Mouse (Mus musculus) midbrain, postnatal 0 days (tissue): ENCODE measurements around the gene Lamtor1. TPM values are rescaled to one million over a fixed set of nuclear protein-coding genes. Genes with fewer than 3 reads are reported as not detected.

ENCODE experiments used
- ATAC-seq: fragments of 200-750 bp; cut with Nextera tagmentation; 2 replicates; pipeline ENCODE4 v1.8.0; 2017; ENCODE audit warnings: moderate number of reproducible peaks, mild to moderate bottlenecking, moderate TSS enrichment, moderate library complexity; ENCODE audit not compliant: low FRiP score
- DNase-seq: peaks from one replicate; pipeline ENCODE4 v3.0.0-alpha.2; 2015; ENCODE audit warnings: low spot score
- H3K27ac ChIP-seq: fragments of 300-500 bp; sonication (generic); 2 replicates; pipeline ENCODE4 v1.5.1; 2014; ENCODE audit warnings: low read depth, mild to moderate bottlenecking, low read length, mixed read lengths
- H3K27me3 ChIP-seq: fragments of 300-500 bp; sonication (generic); 2 replicates; pipeline ENCODE4 v1.6.1; 2014; ENCODE audit warnings: low read length, control low read depth, mixed read lengths; ENCODE audit not compliant: insufficient read depth
- H3K36me3 ChIP-seq: fragments of 300-500 bp; sonication (generic); 2 replicates; pipeline ENCODE4 v1.6.1; 2014; ENCODE audit warnings: low read length, control low read depth, mixed read lengths; ENCODE audit not compliant: insufficient read depth
- H3K4me1 ChIP-seq: fragments of 300-500 bp; sonication (generic); 2 replicates; pipeline ENCODE4 v1.6.1; 2014; ENCODE audit warnings: mild to moderate bottlenecking, control low read depth, antibody characterized with exemption, low read length, mixed read lengths; ENCODE audit not compliant: insufficient read depth
- H3K4me2 ChIP-seq: fragments of 300-500 bp; sonication (generic); 2 replicates; pipeline ENCODE4 v1.6.1; 2014; ENCODE audit warnings: low read depth, mild to moderate bottlenecking, low read length, mixed read lengths; ENCODE audit not compliant: poor library complexity, severe bottlenecking
- H3K4me3 ChIP-seq: fragments of 300-500 bp; sonication (generic); 2 replicates; pipeline ENCODE4 v1.5.1; 2014; ENCODE audit warnings: low read depth, mild to moderate bottlenecking, low read length, moderate library complexity
- H3K9ac ChIP-seq: fragments of 300-500 bp; sonication (generic); replicated peaks from 2 replicates; pipeline ENCODE4 v1.6.1; 2014; ENCODE audit warnings: mild to moderate bottlenecking, low read length, moderate library complexity, mixed read lengths; ENCODE audit not compliant: poor library complexity, severe bottlenecking
- H3K9me3 ChIP-seq: fragments of 300-500 bp; sonication (generic); 2 replicates; pipeline ENCODE4 v1.6.1; 2016; ENCODE audit warnings: low read length, control low read depth
- CTCF ChIP-seq: IDR thresholded peaks from 2 replicates; pipeline ENCODE4 v1.5.1; 2016; ENCODE audit warnings: antibody characterized with exemption, mild to moderate bottlenecking
- WGBS: fragments of 180-500 bp; shearing (Covaris S2); extraction: QIAGEN DNeasy Blood & Tissue Kit; methylation state at CpG from one replicate; pipeline ENCODE4 v1.1.7; 2014; 5-methylcytosine and 5-hydroxymethylcytosine counted together
- polyA plus RNA-seq: library from polyadenylated mRNA; unstranded; fragments of >200 nt; fragmentation: Nextera tagmentation; extraction: Ambion mirVana; gene quantifications from 2 replicates; pipeline ENCODE4 v1.2.1, GENCODE M21; 2015
- total RNA-seq: library from RNA; depleted of rRNA; stranded (reverse); fragments of >200 nt; gene quantifications from 2 replicates; pipeline ENCODE4 v1.2.3, GENCODE M21; 2014

The Lamtor1 gene
- total and polyA plus RNA-seq, 2 experiments from 2014 or later, result 127 to 159 TPM

DNA sequence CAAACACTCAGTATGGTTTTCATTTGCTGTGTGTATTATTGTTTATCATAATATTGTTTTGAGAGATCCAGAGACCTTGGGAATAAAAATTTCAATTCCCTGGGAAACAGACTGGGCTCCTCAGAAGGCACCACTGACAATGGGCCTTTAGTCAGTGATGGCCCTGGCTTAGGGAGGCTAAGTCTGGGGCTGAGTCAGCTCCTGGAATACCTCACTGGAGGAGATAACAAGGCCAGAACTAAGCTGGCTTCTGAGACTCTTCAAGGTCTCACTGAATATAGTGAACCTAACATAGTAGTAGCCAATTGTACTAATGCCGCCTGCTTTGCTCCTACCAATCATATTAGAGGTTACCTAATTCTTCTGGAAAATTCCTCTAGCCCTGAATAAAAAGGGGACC lies 29.7 kb upstream of the Lamtor1 start:
- 100% methylated on average over 1 of the region's 1 CpGs for WGBS
- H3K4me2 ChIP-seq, result no peak overlapping the region
- H3K27ac ChIP-seq, result no peak overlapping the region
- TF ChIP-seq CTCF, result no peak
- H3K4me3 ChIP-seq, result no peak overlapping the region
- H3K9ac ChIP-seq, result no peak overlapping the region
- ATAC-seq, result no peak
- no peak for DNase-seq
- no peaks in the 10 kb centered on the region for H3K36me3 ChIP-seq
- H3K9me3 ChIP-seq, result no peaks in the 10 kb centered on the region
- H3K27me3 ChIP-seq, result no peaks in the 10 kb centered on the region
- no peaks in the 10 kb centered on the region for H3K4me1 ChIP-seq

DNA sequence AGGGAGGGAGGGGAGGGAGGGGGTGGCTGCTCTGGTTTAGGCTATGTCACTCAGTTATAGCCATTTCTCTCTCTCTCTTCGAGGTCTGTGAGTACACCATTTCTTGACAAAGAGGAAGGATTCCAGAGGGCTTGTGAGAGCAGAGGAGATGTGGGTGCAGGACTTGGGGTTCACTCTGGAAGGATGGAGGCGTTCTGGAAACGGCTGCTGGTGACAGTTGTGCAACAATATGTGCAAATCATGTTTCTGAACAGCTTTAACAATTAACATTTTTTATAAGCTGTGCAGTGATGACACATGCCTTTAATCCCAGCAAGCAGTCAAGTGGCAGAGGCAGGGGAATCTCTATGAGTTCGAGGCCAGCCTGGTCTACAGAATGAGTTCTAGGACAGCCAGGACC lies 24.8 kb upstream of the Lamtor1 start:
- Histone ChIP-seq H3K4me3 (no peak overlapping the region), H3K9ac (no peak overlapping the region), H3K27ac (no peak overlapping the region), H3K27me3 (no peaks in the 10 kb centered on the region), H3K4me1 (no peaks in the 10 kb centered on the region), H3K9me3 (no peaks in the 10 kb centered on the region), H3K4me2 (no peak overlapping the region), H3K36me3 (no peaks in the 10 kb centered on the region)
- no peak for TF ChIP-seq CTCF
- 82% methylated on average over 4 of the region's 4 CpGs for WGBS
- DNase-seq (no peak), ATAC-seq (no peak)

DNA sequence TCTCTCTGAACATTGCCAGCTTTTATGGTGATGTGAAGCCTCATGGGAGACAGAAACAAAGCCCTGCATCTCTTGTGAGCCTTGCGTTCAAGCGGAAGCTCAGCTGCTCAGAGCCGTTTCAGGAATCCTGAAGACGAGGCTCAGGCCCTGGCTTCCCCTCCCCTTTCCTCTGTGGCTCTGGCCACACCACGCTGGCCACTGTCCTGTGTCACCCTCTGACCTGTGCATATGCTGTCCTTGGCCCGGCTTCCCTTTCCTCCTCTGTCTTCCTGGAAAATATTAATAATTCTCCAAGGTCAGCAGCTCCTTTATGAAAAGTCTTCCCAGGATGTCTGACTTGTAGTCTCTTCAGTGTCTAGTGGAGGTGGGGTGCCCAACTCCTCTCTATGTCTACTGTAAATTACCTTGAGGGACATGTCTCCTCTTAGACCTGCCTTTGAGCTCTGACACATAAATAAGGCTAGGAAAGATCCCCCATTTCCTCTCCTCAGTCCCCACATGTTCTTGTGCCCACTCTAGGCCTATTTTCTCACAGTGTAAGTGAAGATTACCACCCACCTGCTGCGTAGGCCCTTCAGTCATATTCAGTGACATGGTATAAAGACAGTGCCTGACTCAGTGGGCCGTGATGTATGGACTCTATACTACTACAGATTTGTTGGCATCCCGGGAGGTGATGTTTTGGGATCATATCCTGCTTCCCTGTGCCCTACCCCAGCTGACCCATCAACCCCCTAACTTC lies 23.1 kb upstream of the Lamtor1 start:
- H3K4me1 ChIP-seq, result no peaks in the 10 kb centered on the region
- no peak overlapping the region for H3K4me3 ChIP-seq
- no peaks in the 10 kb centered on the region for H3K9me3 ChIP-seq
- TF ChIP-seq CTCF, result no peak
- ATAC-seq (no peak), DNase-seq (no peak)
- WGBS, result 66% methylated on average over 9 of the region's 9 CpGs
- H3K27ac ChIP-seq, result no peak overlapping the region
- no peaks in the 10 kb centered on the region for H3K27me3 ChIP-seq
- no peaks in the 10 kb centered on the region for H3K36me3 ChIP-seq
- no peak overlapping the region for H3K9ac ChIP-seq
- no peak overlapping the region for H3K4me2 ChIP-seq

DNA sequence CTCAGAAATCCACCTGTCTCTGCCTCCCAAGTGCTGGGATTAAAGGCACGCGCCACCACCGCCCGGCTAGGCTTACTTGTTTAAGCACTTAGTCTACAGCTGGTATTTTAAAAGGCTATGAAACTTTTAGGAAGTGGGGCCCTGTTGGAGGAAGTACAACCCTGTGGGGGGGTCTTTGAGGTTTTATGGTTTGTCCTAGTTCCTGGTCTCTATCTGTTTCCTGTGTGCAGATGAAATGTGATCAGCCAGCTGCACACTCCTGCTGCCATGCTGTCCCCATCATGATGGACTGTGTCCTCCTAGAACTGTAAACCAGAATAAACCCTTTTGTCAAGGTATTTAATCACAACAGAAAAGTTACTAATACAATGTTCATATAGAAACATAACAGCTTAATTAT lies 21.5 kb upstream of the Lamtor1 start:
- Histone ChIP-seq H3K4me1 (no peaks in the 10 kb centered on the region), H3K9me3 (no peaks in the 10 kb centered on the region), H3K4me2 (no peak overlapping the region), H3K27me3 (no peaks in the 10 kb centered on the region), H3K9ac (no peak overlapping the region), H3K36me3 (no peaks in the 10 kb centered on the region), H3K27ac (no peak overlapping the region), H3K4me3 (no peak overlapping the region)
- no peak for ATAC-seq
- WGBS, result 94% methylated on average over 4 of the region's 4 CpGs
- no peak for DNase-seq
- no peak for TF ChIP-seq CTCF

DNA sequence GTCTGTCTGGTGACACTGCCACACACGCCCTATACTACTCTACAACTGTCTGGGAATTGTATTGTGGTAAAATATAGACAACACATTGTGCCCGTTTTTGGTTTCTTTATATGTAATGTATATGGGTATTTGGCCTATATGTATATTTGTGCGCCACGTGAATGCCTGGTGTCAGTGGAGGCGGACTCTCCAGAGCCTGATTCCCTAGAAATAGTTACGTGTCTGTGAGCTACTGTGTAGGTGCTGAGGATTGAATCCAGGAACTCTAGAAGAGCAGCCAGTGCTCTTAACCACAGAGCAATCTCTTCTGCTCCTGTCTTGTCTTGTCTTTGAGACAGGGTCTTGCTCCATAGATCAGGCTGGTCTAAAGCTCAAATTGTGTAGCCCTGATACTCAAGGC lies 19.4 kb upstream of the Lamtor1 start:
- ATAC-seq (no peak), DNase-seq (no peak)
- TF ChIP-seq CTCF, result no peak
- H3K27me3 ChIP-seq, result no peaks in the 10 kb centered on the region
- WGBS, result 89% methylated on average over 6 of the region's 6 CpGs
- H3K9ac ChIP-seq, result no peak overlapping the region
- H3K4me2 ChIP-seq, result no peak overlapping the region
- no peaks in the 10 kb centered on the region for H3K9me3 ChIP-seq
- no peak overlapping the region for H3K27ac ChIP-seq
- H3K4me3 ChIP-seq, result no peak overlapping the region
- H3K4me1 ChIP-seq, result no peaks in the 10 kb centered on the region
- no peaks in the 10 kb centered on the region for H3K36me3 ChIP-seq

DNA sequence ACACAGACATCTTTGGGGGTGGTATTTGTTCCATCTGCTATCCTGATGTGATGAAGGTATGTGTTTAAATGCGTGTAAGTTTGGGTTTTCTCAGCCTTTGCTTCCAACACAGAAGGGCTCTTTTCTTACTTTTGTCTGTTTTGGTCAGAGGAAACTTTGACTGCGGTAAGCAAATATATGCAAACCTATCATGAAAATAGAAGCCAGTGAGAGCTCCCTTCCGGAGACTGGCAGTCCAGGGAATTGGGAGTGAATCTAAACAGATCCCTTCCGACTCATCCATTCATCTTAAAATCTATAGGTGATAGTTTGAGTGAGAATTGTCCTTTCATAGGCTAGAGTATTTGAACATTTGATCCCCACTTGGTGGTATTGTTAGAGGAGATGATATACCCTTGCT lies 17.2 kb upstream of the Lamtor1 start:
- Histone ChIP-seq H3K4me3 (no peak overlapping the region), H3K36me3 (no peaks in the 10 kb centered on the region), H3K27me3 (no peaks in the 10 kb centered on the region), H3K27ac (no peak overlapping the region), H3K9ac (no peak overlapping the region), H3K4me2 (no peak overlapping the region), H3K9me3 (no peaks in the 10 kb centered on the region), H3K4me1 (no peaks in the 10 kb centered on the region)
- no peak for TF ChIP-seq CTCF
- ATAC-seq (no peak), DNase-seq (no peak)
- WGBS, result 86% methylated on average over 4 of the region's 4 CpGs
